Mouse (Mus musculus) ZHBTc4 (cell line): ENCODE data around the gene Mc3r.

ENCODE experiments used
- DNase-seq: peaks from one replicate; pipeline ENCODE4 v3.0.0-alpha.2; 2011; ENCODE audit warnings: low read depth, low spot score

Gene Mc3r

DNA sequence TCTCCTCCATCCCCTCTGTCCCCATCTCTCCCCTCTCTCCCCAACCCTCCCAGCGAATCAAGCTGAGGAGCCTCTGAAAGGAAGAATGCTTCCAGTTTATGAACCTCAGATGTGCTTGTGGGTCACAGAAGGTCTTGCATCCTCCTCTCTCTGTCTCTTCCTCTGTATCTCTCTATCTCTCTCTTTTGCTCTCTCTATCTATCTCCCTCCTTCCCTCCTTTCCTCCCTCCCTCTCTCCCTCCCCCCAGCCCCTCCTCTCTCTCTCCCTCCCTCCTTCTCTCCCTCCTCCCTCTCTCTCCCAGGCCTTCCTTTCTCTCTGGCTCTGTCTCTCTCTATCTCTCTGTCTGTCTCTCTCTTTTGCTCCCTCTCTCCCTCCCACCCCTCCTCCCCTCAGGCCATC lies 50.2 kb downstream of the Mc3r start:
- no peak for DNase-seq

DNA sequence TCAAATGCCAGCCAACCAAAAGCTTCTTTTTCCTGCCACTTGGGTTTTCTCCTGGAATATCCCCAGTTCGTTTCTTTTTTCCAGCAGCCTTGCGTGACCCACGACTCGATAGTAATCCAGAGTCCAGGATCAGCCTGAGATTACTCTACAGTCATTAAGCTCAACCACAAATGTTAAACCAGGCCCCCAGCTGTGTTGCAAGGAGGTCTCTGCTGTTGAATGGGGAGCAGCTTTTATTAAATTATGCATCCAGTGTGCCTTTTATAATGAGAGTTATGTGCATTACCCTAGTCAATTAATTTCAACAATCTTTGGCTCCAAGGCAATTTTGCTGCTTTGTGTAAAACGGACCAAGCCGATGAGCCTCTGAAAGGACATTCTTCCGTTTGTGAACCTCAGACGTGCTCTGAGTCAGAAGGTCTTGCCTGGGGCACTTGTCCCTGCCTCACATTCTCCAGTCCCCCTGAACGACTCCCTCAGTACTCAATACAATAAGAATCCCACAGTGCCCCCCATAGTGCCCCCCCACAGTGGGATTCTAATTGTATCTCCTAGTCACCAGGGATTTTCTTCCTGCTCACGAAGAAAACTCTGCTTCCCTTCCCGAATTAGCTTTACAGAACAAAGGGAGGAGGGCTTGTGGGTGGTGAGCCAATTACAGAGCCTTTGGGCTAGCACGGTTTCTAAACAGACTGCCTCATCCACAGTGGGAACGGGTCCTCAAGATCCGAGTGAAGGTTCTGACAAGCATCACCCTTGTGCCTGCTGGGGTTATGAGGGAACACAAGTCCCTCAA lies 51.0 kb downstream of the Mc3r start:
- DNase-seq = peak; percentile 41
